Mouse (Mus musculus): ENCODE measurements at regions not wholly inside any gene's neighbourhood (a gene's known extent, or its start where the extent isn't known, plus 50 kb on each side); places are given as distances from the start of the nearest gene placed in this dataset.

- no peaks in the 10 kb centered on the region for H3K4me1 ChIP-seq (replicated peaks; ENCODE audit: control insufficient read depth, insufficient read depth, low read length)
- 68% methylated on average over 8 of the region's 8 CpGs for WGBS
- TF ChIP-seq POLR2A (IDR thresholded peaks at IDR 0.05; ENCODE audit: control insufficient read depth, extremely low read depth, insufficient read depth, low read length, poor library complexity) (no peak), CTCF (IDR thresholded peaks at IDR 0.05; ENCODE audit: borderline replicate concordance, control insufficient read depth, extremely low read depth, insufficient read depth, low read length, poor library complexity) (no peak)
- no peaks in the 10 kb centered on the region for H3K36me3 ChIP-seq (ENCODE audit: control insufficient read depth, insufficient read depth, low read length)
- no peak overlapping the region for H3K27ac ChIP-seq (ENCODE audit: control insufficient read depth, insufficient read depth, low read length)
- no peak overlapping the region for H3K4me3 ChIP-seq (ENCODE audit: control insufficient read depth, insufficient read depth, low read length)
- no peak for DNase-seq
- no peaks in the 10 kb centered on the region for H3K27me3 ChIP-seq (ENCODE audit: control insufficient read depth, insufficient read depth, low read length)
These were observed 255.3 kb downstream of the Foxa2 start for GRCm38 (mm10) chr2:147791434-147791833.

- DNase-seq, result no peak
- 67% methylated on average over 1 of the region's 1 CpGs for whole genome bisulfite sequencing
- Histone ChIP-seq H3K27me3 (ENCODE audit: control insufficient read depth, insufficient read depth, low read length) (no peaks in the 10 kb centered on the region), H3K4me1 (replicated peaks; ENCODE audit: control insufficient read depth, insufficient read depth, low read length) (no peaks in the 10 kb centered on the region), H3K36me3 (ENCODE audit: control insufficient read depth, insufficient read depth, low read length) (no peaks in the 10 kb centered on the region), H3K4me3 (ENCODE audit: control insufficient read depth, insufficient read depth, low read length) (no peak overlapping the region), H3K27ac (ENCODE audit: control insufficient read depth, insufficient read depth, low read length) (no peak overlapping the region)
- TF ChIP-seq POLR2A (IDR thresholded peaks at IDR 0.05; ENCODE audit: control insufficient read depth, extremely low read depth, insufficient read depth, low read length, poor library complexity) (no peak), CTCF (IDR thresholded peaks at IDR 0.05; ENCODE audit: borderline replicate concordance, control insufficient read depth, extremely low read depth, insufficient read depth, low read length, poor library complexity) (no peak)
These were observed 256.9 kb downstream of the Foxa2 start for GRCm38 (mm10) chr2:147789877-147790276.

GRCm38 (mm10) chr2:147789268-147789667 lies 257.5 kb downstream of the Foxa2 start:
- TF ChIP-seq CTCF (IDR thresholded peaks at IDR 0.05; ENCODE audit: borderline replicate concordance, control insufficient read depth, extremely low read depth, insufficient read depth, low read length, poor library complexity) (no peak), POLR2A (IDR thresholded peaks at IDR 0.05; ENCODE audit: control insufficient read depth, extremely low read depth, insufficient read depth, low read length, poor library complexity) (no peak)
- WGBS, result 10% methylated on average over 3 of the region's 3 CpGs
- Histone ChIP-seq H3K4me1 (replicated peaks; ENCODE audit: control insufficient read depth, insufficient read depth, low read length) (no peaks in the 10 kb centered on the region), H3K27ac (ENCODE audit: control insufficient read depth, insufficient read depth, low read length) (no peak overlapping the region), H3K4me3 (ENCODE audit: control insufficient read depth, insufficient read depth, low read length) (no peak overlapping the region), H3K36me3 (ENCODE audit: control insufficient read depth, insufficient read depth, low read length) (no peaks in the 10 kb centered on the region), H3K27me3 (ENCODE audit: control insufficient read depth, insufficient read depth, low read length) (no peaks in the 10 kb centered on the region)
- DNase-seq, result peak; percentile 5

DNA sequence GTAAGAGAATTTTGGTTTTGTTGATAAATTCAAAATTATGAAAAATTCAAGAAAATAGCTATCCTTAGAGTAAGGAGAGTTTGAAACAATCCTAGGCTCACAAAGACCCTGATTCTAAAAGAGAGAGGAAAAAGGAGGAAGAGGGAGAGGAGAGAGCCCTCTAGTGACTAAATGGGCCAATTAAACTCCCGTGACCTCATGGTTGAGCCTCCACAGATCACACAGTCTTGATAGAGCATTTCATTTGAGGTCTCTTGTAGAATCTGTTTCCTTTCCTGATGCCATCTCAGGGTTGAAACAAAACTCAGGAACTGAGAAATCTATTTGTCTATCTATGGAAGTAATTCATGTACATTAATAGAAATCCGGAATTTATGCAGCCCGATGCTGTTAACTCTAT lies 258.8 kb downstream of the Foxa2 start:
- H3K4me1 ChIP-seq (replicated peaks; ENCODE audit: control insufficient read depth, insufficient read depth, low read length), result no peaks in the 10 kb centered on the region
- no peak overlapping the region for H3K4me3 ChIP-seq (ENCODE audit: control insufficient read depth, insufficient read depth, low read length)
- 70% methylated on average over 3 of the region's 3 CpGs for WGBS
- no peak overlapping the region for H3K27ac ChIP-seq (ENCODE audit: control insufficient read depth, insufficient read depth, low read length)
- no peaks in the 10 kb centered on the region for H3K36me3 ChIP-seq (ENCODE audit: control insufficient read depth, insufficient read depth, low read length)
- DNase-seq, result no peak
- TF ChIP-seq CTCF (IDR thresholded peaks at IDR 0.05; ENCODE audit: borderline replicate concordance, control insufficient read depth, extremely low read depth, insufficient read depth, low read length, poor library complexity) (no peak), POLR2A (IDR thresholded peaks at IDR 0.05; ENCODE audit: control insufficient read depth, extremely low read depth, insufficient read depth, low read length, poor library complexity) (no peak)
- H3K27me3 ChIP-seq (ENCODE audit: control insufficient read depth, insufficient read depth, low read length), result no peaks in the 10 kb centered on the region

GRCm38 (mm10) chr2:147782496-147782895 lies 264.3 kb downstream of the Foxa2 start:
- H3K27ac ChIP-seq (ENCODE audit: control insufficient read depth, insufficient read depth, low read length), result no peak overlapping the region
- TF ChIP-seq POLR2A (IDR thresholded peaks at IDR 0.05; ENCODE audit: control insufficient read depth, extremely low read depth, insufficient read depth, low read length, poor library complexity), result no peak
- 89% methylated on average over 2 of the region's 2 CpGs for WGBS
- no peak overlapping the region for H3K4me3 ChIP-seq (ENCODE audit: control insufficient read depth, insufficient read depth, low read length)
- H3K27me3 ChIP-seq (ENCODE audit: control insufficient read depth, insufficient read depth, low read length), result no peaks in the 10 kb centered on the region
- no peaks in the 10 kb centered on the region for H3K4me1 ChIP-seq (replicated peaks; ENCODE audit: control insufficient read depth, insufficient read depth, low read length)
- DNase-seq, result no peak
- no peaks in the 10 kb centered on the region for H3K36me3 ChIP-seq (ENCODE audit: control insufficient read depth, insufficient read depth, low read length)

GRCm38 (mm10) chr2:147776316-147776715 lies 270.5 kb downstream of the Foxa2 start:
- no peak for TF ChIP-seq POLR2A (IDR thresholded peaks at IDR 0.05; ENCODE audit: control insufficient read depth, extremely low read depth, insufficient read depth, low read length, poor library complexity)
- no peak for TF ChIP-seq CTCF (IDR thresholded peaks at IDR 0.05; ENCODE audit: borderline replicate concordance, control insufficient read depth, extremely low read depth, insufficient read depth, low read length, poor library complexity)
- DNase-seq, result no peak
- no peaks in the 10 kb centered on the region for H3K27me3 ChIP-seq (ENCODE audit: control insufficient read depth, insufficient read depth, low read length)
- H3K4me3 ChIP-seq (ENCODE audit: control insufficient read depth, insufficient read depth, low read length), result no peak overlapping the region
- no peak overlapping the region for H3K27ac ChIP-seq (ENCODE audit: control insufficient read depth, insufficient read depth, low read length)
- no peaks in the 10 kb centered on the region for H3K36me3 ChIP-seq (ENCODE audit: control insufficient read depth, insufficient read depth, low read length)
- 67% methylated on average over 2 of the region's 2 CpGs for WGBS
- no peaks in the 10 kb centered on the region for H3K4me1 ChIP-seq (replicated peaks; ENCODE audit: control insufficient read depth, insufficient read depth, low read length)

- Histone ChIP-seq H3K4me1 (replicated peaks; ENCODE audit: control insufficient read depth, insufficient read depth, low read length) (no peaks in the 10 kb centered on the region), H3K36me3 (ENCODE audit: control insufficient read depth, insufficient read depth, low read length) (no peaks in the 10 kb centered on the region), H3K27ac (ENCODE audit: control insufficient read depth, insufficient read depth, low read length) (no peak overlapping the region), H3K4me3 (ENCODE audit: control insufficient read depth, insufficient read depth, low read length) (no peak overlapping the region), H3K27me3 (ENCODE audit: control insufficient read depth, insufficient read depth, low read length) (no peaks in the 10 kb centered on the region)
- 32% methylated on average over 1 of the region's 1 CpGs for WGBS
- no peak for DNase-seq
- no peak for TF ChIP-seq CTCF (IDR thresholded peaks at IDR 0.05; ENCODE audit: borderline replicate concordance, control insufficient read depth, extremely low read depth, insufficient read depth, low read length, poor library complexity)
- no peak for TF ChIP-seq POLR2A (IDR thresholded peaks at IDR 0.05; ENCODE audit: control insufficient read depth, extremely low read depth, insufficient read depth, low read length, poor library complexity)
These were observed 274.2 kb downstream of the Foxa2 start for GRCm38 (mm10) chr2:147772579-147772978.
